Mouse (Mus musculus) embryonic facial prominence, embryonic 13.5 days (tissue): ENCODE measurements at regions not wholly inside any gene's neighbourhood (a gene's known extent, or its start where the extent isn't known, plus 50 kb on each side); places are given as distances from the start of the nearest gene placed in this dataset.

Source experiments
- ATAC-seq: fragments of 200-750 bp; cut with Nextera tagmentation; 2 replicates; pipeline ENCODE4 v1.8.0; 2017; ENCODE audit warnings: low read depth; ENCODE audit not compliant: insufficient number of reproducible peaks, insufficient read depth, low FRiP score, low TSS enrichment
- H3K27ac ChIP-seq: fragments of 300-500 bp; sonication (generic); 2 replicates; pipeline ENCODE4 v1.5.1; 2015; ENCODE audit warnings: moderate library complexity, mild to moderate bottlenecking, inconsistent platforms
- H3K27me3 ChIP-seq: fragments of 300-500 bp; sonication (generic); 2 replicates; pipeline ENCODE4 v1.6.1; 2015; ENCODE audit warnings: mild to moderate bottlenecking, inconsistent platforms
- H3K36me3 ChIP-seq: fragments of 300-500 bp; sonication (generic); 2 replicates; pipeline ENCODE4 v1.6.1; 2015; ENCODE audit warnings: mild to moderate bottlenecking, inconsistent platforms
- H3K4me1 ChIP-seq: fragments of 300-500 bp; sonication (generic); 2 replicates; pipeline ENCODE4 v1.6.1; 2015; ENCODE audit warnings: inconsistent platforms
- H3K4me2 ChIP-seq: fragments of 300-500 bp; sonication (generic); 2 replicates; pipeline ENCODE4 v1.6.1; 2015; ENCODE audit warnings: moderate library complexity, mild to moderate bottlenecking, inconsistent platforms
- H3K4me3 ChIP-seq: fragments of 300-500 bp; sonication (generic); 2 replicates; pipeline ENCODE4 v1.5.1; 2015; ENCODE audit warnings: mild to moderate bottlenecking, inconsistent platforms
- H3K9ac ChIP-seq: fragments of 300-500 bp; sonication (generic); 2 replicates; pipeline ENCODE4 v1.6.1; 2015; ENCODE audit warnings: mild to moderate bottlenecking, inconsistent platforms
- H3K9me3 ChIP-seq: fragments of 300-500 bp; sonication (generic); 2 replicates; pipeline ENCODE4 v1.6.1; 2016; ENCODE audit warnings: inconsistent platforms
- WGBS: fragments of 180-500 bp; shearing (Covaris S2); methylation state at CpG from one replicate; pipeline ENCODE4 v1.1.7; 2015; ENCODE audit warnings: mixed read lengths; 5-methylcytosine and 5-hydroxymethylcytosine counted together

GRCm38 (mm10) chr19:57555313-57555712 is 55.5 kb upstream of the Atrnl1 start:
- H3K4me2 ChIP-seq = no peak overlapping the region
- WGBS = 31% methylated on average over 5 of the region's 5 CpGs
- peaks cover 10% of the 10 kb centered on the region for H3K4me1 ChIP-seq
- H3K27ac ChIP-seq = no peak overlapping the region
- H3K27me3 ChIP-seq = no peaks in the 10 kb centered on the region
- no peaks in the 10 kb centered on the region for H3K9me3 ChIP-seq
- no peak overlapping the region for H3K9ac ChIP-seq
- ATAC-seq = no peak
- H3K36me3 ChIP-seq = no peaks in the 10 kb centered on the region
- H3K4me3 ChIP-seq = no peak overlapping the region

GRCm38 (mm10) chr19:57558420-57558967 is 52.3 kb upstream of the Atrnl1 start:
- no peak overlapping the region for H3K27ac ChIP-seq
- H3K4me1 ChIP-seq = peaks cover 4% of the 10 kb centered on the region; the same call in 1 of the 2 replicates
- 58% methylated on average over 19 of the region's 19 CpGs for WGBS
- H3K4me2 ChIP-seq = no peak overlapping the region
- H3K27me3 ChIP-seq = no peaks in the 10 kb centered on the region
- no peaks in the 10 kb centered on the region for H3K36me3 ChIP-seq
- no peak for ATAC-seq
- no peak overlapping the region for H3K4me3 ChIP-seq
- H3K9me3 ChIP-seq = no peaks in the 10 kb centered on the region
- H3K9ac ChIP-seq = no peak overlapping the region

GRCm38 (mm10) chr19:57560757-57561156 is 50.1 kb upstream of the Atrnl1 start:
- Histone ChIP-seq H3K9me3 (no peaks in the 10 kb centered on the region), H3K4me3 (no peak overlapping the region), H3K9ac (no peak overlapping the region), H3K27me3 (no peaks in the 10 kb centered on the region), H3K4me2 (no peak overlapping the region), H3K4me1 (no peaks in the 10 kb centered on the region), H3K27ac (no peak overlapping the region), H3K36me3 (no peaks in the 10 kb centered on the region)
- no peak for ATAC-seq
- WGBS = 47% methylated on average over 3 of the region's 3 CpGs
